Mouse (Mus musculus) kidney, adult 2 months (tissue): ENCODE measurements at regions not wholly inside any gene's neighbourhood (a gene's known extent, or its start where the extent isn't known, plus 50 kb on each side); places are given as distances from the start of the nearest gene placed in this dataset.

Source experiments
- DNase-seq: peaks from one replicate; pipeline ENCODE4 v3.0.0; 2021
- H3K27ac ChIP-seq: fragments of 200-500 bp; 2 replicates; pipeline ENCODE4 v1.5.1; 2012; ENCODE audit warnings: low read depth, low read length, control low read depth, inconsistent platforms; ENCODE audit not compliant: insufficient read depth
- H3K27me3 ChIP-seq: fragments of 200-500 bp; replicated peaks from 2 replicates; pipeline ENCODE4 v1.6.1; 2012; ENCODE audit warnings: mild to moderate bottlenecking, moderate library complexity, low read length, inconsistent platforms; ENCODE audit not compliant: control insufficient read depth, insufficient read depth
- H3K36me3 ChIP-seq: fragments of 200-500 bp; 2 replicates; pipeline ENCODE4 v1.6.1; 2012; ENCODE audit warnings: mild to moderate bottlenecking, moderate library complexity, low read length, inconsistent platforms; ENCODE audit not compliant: control insufficient read depth, insufficient read depth
- H3K4me1 ChIP-seq: fragments of 200-500 bp; 2 replicates; pipeline ENCODE4 v1.6.1; 2011; ENCODE audit warnings: low read length; ENCODE audit not compliant: control insufficient read depth, insufficient read depth
- H3K4me3 ChIP-seq: fragments of 200-500 bp; 2 replicates; pipeline ENCODE4 v1.5.1; 2011; ENCODE audit warnings: mild to moderate bottlenecking, low read depth, low read length, control low read depth; ENCODE audit not compliant: insufficient read depth
- CTCF ChIP-seq: fragments of 200-500 bp; conservative IDR thresholded peaks from 2 replicates; pipeline ENCODE4 v1.5.1; 2011; ENCODE audit warnings: low read depth, mild to moderate bottlenecking, control low read depth, low read length, moderate library complexity, mixed read lengths; ENCODE audit not compliant: insufficient read depth, insufficient read length
- POLR2A ChIP-seq: fragments of 200-500 bp; IDR thresholded peaks from one replicate; pipeline ENCODE4 v1.6.1; 2011; ENCODE audit warnings: low read depth, low read length, control low read depth
- WGBS: fragments of 180-500 bp; shearing (Covaris S2); methylation state at CpG from one replicate; pipeline ENCODE4 v1.1.7; 2018; 5-methylcytosine and 5-hydroxymethylcytosine counted together

- TF ChIP-seq POLR2A (no peak), CTCF (no peak)
- Histone ChIP-seq H3K4me1 (no peaks in the 10 kb centered on the region), H3K36me3 (no peaks in the 10 kb centered on the region), H3K27me3 (no peaks in the 10 kb centered on the region), H3K27ac (no peak overlapping the region), H3K4me3 (no peak overlapping the region)
- 56% methylated on average over 2 of the region's 2 CpGs for WGBS
- DNase-seq: no peak
Measured at GRCm38 (mm10) chr10:6022609-6023283, 100.5 kb upstream of the Rgs17 start.

GRCm38 (mm10) chr10:6020944-6021684, 98.9 kb upstream of the Rgs17 start:
- no peak overlapping the region for H3K4me3 ChIP-seq
- 47% methylated on average over 9 of the region's 9 CpGs for WGBS
- no peaks in the 10 kb centered on the region for H3K27me3 ChIP-seq
- no peaks in the 10 kb centered on the region for H3K36me3 ChIP-seq
- H3K27ac ChIP-seq: no peak overlapping the region
- TF ChIP-seq POLR2A: no peak
- no peak for TF ChIP-seq CTCF
- H3K4me1 ChIP-seq: no peaks in the 10 kb centered on the region
- peak; percentile 4 for DNase-seq

- DNase-seq: peak; percentile 47
- H3K4me1 ChIP-seq: peaks cover 6% of the 10 kb centered on the region
- no peak overlapping the region for H3K27ac ChIP-seq
- TF ChIP-seq POLR2A (no peak), CTCF (no peak)
- H3K4me3 ChIP-seq: no peak overlapping the region
- no peaks in the 10 kb centered on the region for H3K36me3 ChIP-seq
- no peaks in the 10 kb centered on the region for H3K27me3 ChIP-seq
- 27% methylated on average over 4 of the region's 4 CpGs for WGBS
Measured at GRCm38 (mm10) chr10:6013743-6014142, 91.5 kb upstream of the Rgs17 start.

- DNase-seq: no peak
- Histone ChIP-seq H3K36me3 (no peaks in the 10 kb centered on the region), H3K27me3 (no peaks in the 10 kb centered on the region), H3K4me3 (no peak overlapping the region), H3K27ac (no peak overlapping the region), H3K4me1 (peaks cover 6% of the 10 kb centered on the region)
- 35% methylated on average over 5 of the region's 5 CpGs for WGBS
- TF ChIP-seq POLR2A (no peak), CTCF (no peak)
Measured at GRCm38 (mm10) chr10:6011541-6011940, 89.3 kb upstream of the Rgs17 start.

GRCm38 (mm10) chr10:6011029-6011428, 88.8 kb upstream of the Rgs17 start:
- no peak overlapping the region for H3K27ac ChIP-seq
- H3K36me3 ChIP-seq: no peaks in the 10 kb centered on the region
- no peak overlapping the region for H3K4me3 ChIP-seq
- no peaks in the 10 kb centered on the region for H3K27me3 ChIP-seq
- WGBS: 29% methylated on average over 5 of the region's 5 CpGs
- TF ChIP-seq CTCF (no peak), POLR2A (no peak)
- DNase-seq: no peak
- peaks cover 6% of the 10 kb centered on the region for H3K4me1 ChIP-seq

- Histone ChIP-seq H3K27me3 (no peaks in the 10 kb centered on the region), H3K4me1 (no peaks in the 10 kb centered on the region), H3K27ac (no peak overlapping the region), H3K36me3 (no peaks in the 10 kb centered on the region), H3K4me3 (no peak overlapping the region)
- TF ChIP-seq CTCF (no peak), POLR2A (no peak)
- WGBS: 53% methylated on average over 1 of the region's 1 CpGs
- no peak for DNase-seq
Measured at GRCm38 (mm10) chr10:6007238-6007972, 85.2 kb upstream of the Rgs17 start.

GRCm38 (mm10) chr10:5981433-5981832, 59.2 kb upstream of the Rgs17 start:
- no peak overlapping the region for H3K4me3 ChIP-seq
- H3K36me3 ChIP-seq: no peaks in the 10 kb centered on the region
- H3K4me1 ChIP-seq: no peaks in the 10 kb centered on the region
- no peak for TF ChIP-seq POLR2A
- no peak for TF ChIP-seq CTCF
- no peaks in the 10 kb centered on the region for H3K27me3 ChIP-seq
- no peak for DNase-seq
- H3K27ac ChIP-seq: no peak overlapping the region
- WGBS: 93% methylated on average over 1 of the region's 1 CpGs
